Mouse (Mus musculus) stomach, postnatal 0 days (tissue): ENCODE measurements around the gene Ssbp3.

ENCODE experiments used
- CTCF ChIP-seq: IDR thresholded peaks from 2 replicates; pipeline ENCODE4 v1.5.1; 2016; ENCODE audit warnings: antibody characterized with exemption, low read depth, mild to moderate bottlenecking, moderate library complexity
- EP300 ChIP-seq: optimal IDR thresholded peaks from 2 replicates; pipeline ENCODE3; 2016; ENCODE audit warnings: antibody characterized with exemption

DNA sequence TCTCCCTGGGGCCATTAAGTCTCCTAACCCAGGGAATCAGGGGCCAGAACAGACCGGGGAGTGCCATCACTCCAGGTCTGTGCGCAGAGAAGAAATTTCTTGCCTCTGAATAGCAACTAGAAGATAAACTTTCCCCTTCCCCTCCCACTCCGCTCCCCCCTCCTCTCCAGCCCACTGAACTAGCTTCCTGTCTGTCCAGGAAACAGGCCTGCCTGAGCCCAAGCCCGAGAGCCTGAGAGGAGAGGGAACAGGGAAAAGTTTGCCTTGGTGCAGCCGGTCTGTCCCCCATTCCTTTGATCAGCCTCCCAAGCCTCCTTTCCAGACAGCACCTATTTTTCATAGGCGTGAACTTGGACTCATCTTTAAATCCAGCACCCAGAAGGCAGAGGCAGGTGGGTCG is 48.2 kb upstream of the Ssbp3 start:
- TF ChIP-seq CTCF, result no peak
- TF ChIP-seq EP300, result no peak
